Mouse (Mus musculus) ES-E14 (cell line): Measurements from ENCODE around the gene Nek2. TPM values are rescaled to one million over a fixed set of nuclear protein-coding genes. Genes with fewer than 3 reads are reported as not detected.

Experiments used
- DNase-seq: peaks from one replicate; pipeline ENCODE4 v3.0.0-alpha.2; 2013; ENCODE audit warnings: low read depth, low spot score
- H3K27ac ChIP-seq: 2 replicates; pipeline ENCODE4 v1.5.1; 2012; ENCODE audit warnings: low read depth, mild to moderate bottlenecking, low read length, moderate library complexity, mixed read lengths; ENCODE audit not compliant: poor library complexity, insufficient read depth, severe bottlenecking
- H3K36me3 ChIP-seq: 2 replicates; pipeline ENCODE4 v1.6.1; 2012; ENCODE audit warnings: mild to moderate bottlenecking, low read length, moderate library complexity, mixed read lengths; ENCODE audit not compliant: control insufficient read depth, poor library complexity, insufficient read depth, severe bottlenecking
- H3K4me1 ChIP-seq, 2 experiments: fragments of 150-350 bp in 1 of 2; sonication (generic) in 1 of 2; 2 replicates each; pipeline ENCODE4 v1.6.1; 2012; ENCODE audit warnings: low read length in 2 of 2, mild to moderate bottlenecking in 1 of 2, mixed read lengths in 1 of 2; ENCODE audit not compliant: control insufficient read depth in 2 of 2, insufficient read depth in 2 of 2, poor library complexity in 1 of 2
- H3K4me3 ChIP-seq, 2 experiments: fragments of 150-350 bp in 1 of 2; sonication (generic) in 1 of 2; 2 replicates each; pipeline ENCODE4 v1.5.1; 2012; ENCODE audit warnings: low read length in 2 of 2, low read depth in 1 of 2, mild to moderate bottlenecking in 1 of 2, mixed read lengths in 1 of 2; ENCODE audit not compliant: insufficient read depth in 1 of 2, poor library complexity in 1 of 2, severe bottlenecking in 1 of 2
- H3K9ac ChIP-seq: 2 replicates; pipeline ENCODE4 v1.6.1; 2012; ENCODE audit warnings: low read depth, mild to moderate bottlenecking, low read length, mixed read lengths; ENCODE audit not compliant: poor library complexity, insufficient read depth, severe bottlenecking
- H3K9me3 ChIP-seq: fragments of 150-350 bp; sonication (generic); 2 replicates; pipeline ENCODE4 v1.6.1; 2012; ENCODE audit warnings: low read depth, mild to moderate bottlenecking, low read length; ENCODE audit not compliant: control insufficient read depth, insufficient read depth
- CHD2 ChIP-seq: IDR thresholded peaks from 2 replicates; pipeline ENCODE4 v1.6.1; 2014; ENCODE audit warnings: mild to moderate bottlenecking, low read depth, low read length, inconsistent platforms
- HCFC1 ChIP-seq: IDR thresholded peaks from 2 replicates; pipeline ENCODE4 v1.6.1; 2012; ENCODE audit warnings: low read length, inconsistent platforms, borderline replicate concordance; ENCODE audit not compliant: insufficient read depth
- MAFK ChIP-seq: IDR thresholded peaks from 2 replicates; pipeline ENCODE4 v1.6.1; 2014; ENCODE audit warnings: mild to moderate bottlenecking, low read depth, low read length, inconsistent platforms; ENCODE audit not compliant: insufficient read depth
- ZC3H11A ChIP-seq: IDR thresholded peaks from 2 replicates; pipeline ENCODE4 v1.6.1; 2012; ENCODE audit warnings: low read depth, mild to moderate bottlenecking, inconsistent platforms, low read length, borderline replicate concordance
- ZNF384 ChIP-seq: IDR thresholded peaks from 2 replicates; pipeline ENCODE4 v1.6.1; 2012; ENCODE audit warnings: low read depth, low read length, inconsistent platforms
- in situ Hi-C, 2 experiments: fragments of 600-800 bp; cut with MboI; formaldehyde crosslinking; loops; one replicate each; pipeline ENCODE4 v1.15.1; 2025; ENCODE audit warnings: low sequenced_read_pairs in 2 of 2, inconsistent platforms in 1 of 2; ENCODE audit not compliant: unreplicated experiment in 2 of 2
- total RNA-seq: library from RNA; depleted of rRNA; stranded (reverse); fragments of 300-350 nt; gene quantifications from 2 replicates; pipeline ENCODE4 v1.2.3, GENCODE M21; 2012

Gene Nek2
- total RNA-seq, 1 experiment: 50.5 TPM

DNA sequence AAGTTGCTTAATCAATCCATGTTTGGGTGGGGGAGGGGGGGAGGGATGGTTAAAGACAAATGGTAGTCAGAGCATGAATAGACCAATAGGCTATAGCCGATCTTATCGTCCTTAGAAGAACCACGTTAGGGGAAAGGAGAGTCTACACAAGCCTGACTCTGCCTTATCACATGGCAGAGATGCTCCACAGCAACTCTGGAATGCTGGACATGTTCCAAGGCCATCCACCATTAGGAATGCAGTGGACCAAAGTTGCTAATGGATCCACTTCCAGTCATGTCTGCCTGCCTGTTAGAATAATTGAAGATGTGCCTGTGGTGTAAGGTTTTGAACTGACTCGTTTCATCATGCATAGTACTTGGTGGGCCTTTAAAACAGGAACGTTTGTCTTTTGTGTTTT lies 40.0 kb downstream of the Nek2 start:
- Histone ChIP-seq H3K9ac (no peak overlapping the region), H3K9me3 (no peaks in the 10 kb centered on the region), H3K36me3 (no peaks in the 10 kb centered on the region), H3K4me1 (no peaks in the 10 kb centered on the region), H3K4me3 (no peak overlapping the region), H3K27ac (no peak overlapping the region)
- DNase-seq: no peak
- in situ Hi-C loops: no loop called here
- TF ChIP-seq HCFC1 (no peak), MAFK (no peak), ZNF384 (no peak), CHD2 (no peak), ZC3H11A (no peak)

DNA sequence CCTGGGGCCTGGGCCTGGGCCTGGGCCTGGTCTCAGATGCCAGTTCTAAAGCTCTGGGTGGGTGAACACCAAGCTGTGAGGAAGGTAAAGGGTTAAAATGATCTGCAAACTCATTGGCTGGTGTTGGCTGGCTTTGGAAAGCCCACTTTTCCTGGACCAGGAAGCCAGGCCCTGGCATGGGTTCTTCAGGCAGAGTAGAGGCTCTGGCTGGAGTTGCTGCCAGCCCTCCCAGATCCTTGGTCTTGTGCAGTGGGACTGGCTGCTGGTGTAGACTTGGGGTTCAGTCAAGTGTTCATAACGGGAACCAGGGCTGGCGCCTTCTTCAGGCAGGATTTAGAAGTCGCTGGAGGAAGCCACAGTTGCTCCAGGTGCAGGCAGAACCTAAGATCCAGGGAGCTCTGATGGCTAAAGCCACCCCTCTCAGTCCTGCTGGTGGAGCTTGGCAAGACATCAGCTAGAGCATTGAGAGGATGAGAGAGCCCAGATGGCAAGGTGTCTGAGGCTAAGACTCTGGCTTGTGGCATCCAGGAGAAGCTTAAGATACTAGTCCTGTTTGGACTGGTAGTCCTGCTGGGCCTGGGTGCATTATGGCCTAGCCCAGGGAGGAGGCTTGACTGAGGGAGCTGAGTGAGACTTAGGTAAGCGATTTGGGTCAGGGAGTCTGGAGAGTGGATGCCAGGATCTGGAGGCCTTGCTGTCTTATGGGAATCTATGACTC lies 42.7 kb downstream of the Nek2 start:
- no peak overlapping the region for H3K27ac ChIP-seq
- in situ Hi-C loops: no loop called here
- peak overlapping the region in 1 of 2 experiments; percentile 31; a peak in 1 of 4 replicates for H3K4me3 ChIP-seq
- no peak for DNase-seq
- H3K36me3 ChIP-seq: no peaks in the 10 kb centered on the region
- TF ChIP-seq HCFC1 (no peak), CHD2 (no peak), ZNF384 (no peak), ZC3H11A (no peak), MAFK (no peak)
- H3K9ac ChIP-seq: no peak overlapping the region
- H3K4me1 ChIP-seq: no peaks in the 10 kb centered on the region
- H3K9me3 ChIP-seq: no peaks in the 10 kb centered on the region

DNA sequence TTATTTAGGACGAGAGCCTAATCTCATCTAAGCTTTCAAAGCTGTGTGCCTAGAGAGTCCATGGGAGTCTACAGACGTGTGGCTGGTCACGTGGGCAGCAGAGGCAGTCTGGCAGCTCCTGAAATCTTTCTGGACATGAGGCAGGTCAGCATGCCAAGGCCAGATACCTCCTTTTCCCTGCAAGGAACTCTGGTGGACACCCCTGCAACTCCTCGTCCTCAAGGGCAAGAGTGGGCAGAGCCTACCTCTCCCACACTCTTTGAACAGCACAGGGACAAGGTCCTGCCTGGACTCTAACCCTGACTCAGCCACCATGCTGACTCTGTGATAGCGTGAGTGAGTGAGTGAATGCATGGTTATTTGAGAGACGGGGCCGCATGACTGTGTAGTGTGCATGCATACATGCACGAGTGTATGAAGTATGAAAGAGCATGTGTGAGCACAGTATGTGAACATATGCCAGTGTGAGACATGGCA lies 43.3 kb downstream of the Nek2 start:
- H3K4me3 ChIP-seq: no peak overlapping the region
- no peaks in the 10 kb centered on the region for H3K4me1 ChIP-seq
- no peak for DNase-seq
- H3K9me3 ChIP-seq: no peaks in the 10 kb centered on the region
- no peak for TF ChIP-seq MAFK
- no peak for TF ChIP-seq CHD2
- TF ChIP-seq HCFC1: no peak
- TF ChIP-seq ZC3H11A: no peak
- TF ChIP-seq ZNF384: no peak
- H3K36me3 ChIP-seq: no peaks in the 10 kb centered on the region
- in situ Hi-C loops: no loop called here
- no peak overlapping the region for H3K9ac ChIP-seq
- H3K27ac ChIP-seq: no peak overlapping the region

DNA sequence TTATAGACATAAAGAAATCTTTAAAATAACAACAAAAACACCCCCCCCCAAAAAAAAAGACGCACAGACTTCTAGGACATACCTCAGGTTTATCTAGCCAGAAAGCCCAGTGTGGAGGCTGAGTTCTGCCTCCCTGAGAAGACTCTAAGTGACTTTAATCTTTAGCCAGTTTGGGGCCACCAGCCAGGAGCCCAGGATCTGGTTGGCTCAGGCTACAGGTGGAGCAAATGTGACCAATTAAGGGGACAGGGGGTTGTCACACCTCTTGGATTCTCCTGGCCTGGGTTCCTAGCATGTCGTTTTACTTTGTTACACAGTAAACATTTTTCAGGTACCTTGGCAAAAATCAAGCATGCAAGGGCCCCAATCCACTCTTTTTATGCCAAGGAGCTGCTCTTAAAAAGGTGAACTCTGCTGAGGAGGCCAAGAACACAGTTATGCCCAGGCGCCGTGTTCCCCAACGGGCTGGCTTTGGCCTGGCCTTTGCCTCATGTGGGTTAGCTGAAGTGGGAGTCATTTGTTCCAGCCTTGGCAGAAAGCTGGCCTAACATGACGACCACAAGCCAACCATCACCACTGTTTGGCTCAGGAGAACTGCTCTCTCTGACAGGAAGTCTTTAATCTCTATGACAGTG lies 50.9 kb downstream of the Nek2 start:
- H3K36me3 ChIP-seq: no peaks in the 10 kb centered on the region
- no peak overlapping the region for H3K4me3 ChIP-seq
- no peak for TF ChIP-seq HCFC1
- no peak for TF ChIP-seq ZC3H11A
- TF ChIP-seq ZNF384: no peak
- TF ChIP-seq CHD2: no peak
- TF ChIP-seq MAFK: no peak
- no peaks in the 10 kb centered on the region for H3K9me3 ChIP-seq
- H3K4me1 ChIP-seq: peaks cover 0 to 4% of the 10 kb centered on the region in 2 experiments; a peak in 1 of 4 replicates
- no peak overlapping the region for H3K27ac ChIP-seq
- no peak for DNase-seq
- in situ Hi-C loops: no loop called here
- no peak overlapping the region for H3K9ac ChIP-seq
